Mouse (Mus musculus): ENCODE measurements around the gene Slc17a4. TPM values are rescaled to one million over a fixed set of nuclear protein-coding genes. Genes with fewer than 3 reads are reported as not detected.

Gene Slc17a4
- polyA plus RNA-seq, 2 experiments from 2014 or later = not detected

DNA sequence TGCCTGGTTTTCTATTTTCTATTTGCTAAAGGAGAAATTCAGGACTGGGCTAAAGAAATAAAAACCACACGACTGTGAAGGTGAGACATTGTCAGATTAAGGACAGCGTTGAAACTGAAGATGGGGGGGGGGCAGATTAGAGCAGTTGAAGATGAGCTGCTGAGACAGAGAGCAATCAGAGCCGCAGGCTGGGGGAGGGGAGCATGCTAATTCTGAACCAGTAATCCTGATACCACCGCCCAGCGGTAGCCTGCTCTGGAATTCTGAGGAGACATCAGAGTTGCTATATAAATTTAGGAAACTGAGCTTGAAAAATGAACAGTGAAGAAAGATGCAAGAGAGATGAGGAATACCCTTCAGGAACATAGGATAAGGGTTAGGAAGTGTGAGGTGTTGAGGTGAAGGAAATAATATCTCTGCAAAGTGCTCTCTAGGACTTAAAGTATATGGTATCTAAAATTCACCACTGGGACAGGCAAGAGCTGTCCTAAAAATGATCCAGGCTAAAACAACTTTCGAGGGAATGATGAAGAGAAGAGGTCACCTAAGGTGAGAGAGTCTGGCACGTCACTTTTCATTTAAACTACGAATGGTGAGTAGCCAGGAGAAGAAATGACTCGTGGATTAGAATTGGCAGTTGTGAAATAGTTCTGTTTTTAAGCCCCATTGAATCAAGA, 22.1 kb downstream of the Slc17a4 start:
- no peak for ATAC-seq

DNA sequence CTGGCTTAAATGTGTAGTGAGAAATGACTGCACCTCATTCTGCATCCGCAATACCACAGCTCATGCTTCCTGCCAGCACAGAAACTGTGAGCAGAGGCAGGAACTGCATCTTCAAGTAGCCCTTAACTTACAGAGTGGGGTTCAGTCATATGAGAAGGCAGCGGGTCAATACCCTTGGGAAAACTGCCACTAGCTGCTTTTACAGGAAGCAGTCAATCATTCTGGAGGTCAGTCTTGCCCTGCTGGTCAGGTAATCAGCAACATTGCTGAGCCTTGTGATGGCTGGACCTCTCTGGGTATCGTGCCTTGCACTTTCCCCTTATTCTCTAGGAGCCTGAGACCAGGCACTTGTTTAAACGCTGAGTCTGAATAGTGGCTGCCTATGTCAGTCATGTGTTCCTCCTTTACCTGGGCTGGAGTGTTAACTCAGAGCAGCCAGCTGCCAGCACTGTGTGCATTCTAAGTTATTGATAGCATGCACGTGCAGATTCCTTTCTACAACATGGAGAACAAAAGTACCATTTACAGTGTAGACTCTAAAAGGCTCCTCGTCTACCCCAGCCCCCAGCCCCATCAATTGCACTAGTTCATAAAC, 25.7 kb downstream of the Slc17a4 start:
- no peak for ATAC-seq

DNA sequence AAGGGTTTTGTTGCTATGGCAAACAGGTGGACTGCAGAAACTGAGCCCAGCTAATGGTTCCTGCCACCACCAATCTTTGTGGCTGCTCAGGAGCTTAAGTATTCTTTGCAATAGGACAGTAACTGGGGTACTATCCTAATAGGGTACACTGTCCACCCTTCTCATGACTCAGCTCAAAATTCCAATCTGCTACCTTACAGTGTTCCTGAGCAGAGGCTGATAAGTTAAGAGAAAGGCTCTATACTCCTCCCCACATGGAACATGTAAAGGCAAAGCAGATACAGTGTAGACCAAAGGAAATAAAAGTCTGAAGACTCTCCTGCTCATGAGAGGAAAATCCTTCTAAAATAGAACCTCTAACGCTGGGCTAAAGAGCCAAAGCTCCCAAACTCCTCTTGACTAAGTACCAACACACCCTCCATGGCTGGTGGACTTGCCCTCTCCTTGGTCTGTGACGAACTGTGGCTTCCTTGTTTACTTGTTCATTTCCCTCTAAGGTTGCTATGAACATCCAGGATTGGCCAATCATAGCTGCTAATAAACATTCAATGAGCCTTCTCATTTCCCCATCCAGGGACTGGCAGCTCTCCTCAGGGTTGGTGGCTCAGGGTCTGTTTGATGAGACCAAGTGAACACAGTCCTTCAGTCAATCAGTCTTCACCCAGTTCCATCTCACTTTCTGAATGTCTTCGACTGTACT, 27.6 kb downstream of the Slc17a4 start:
- no peak for ATAC-seq

DNA sequence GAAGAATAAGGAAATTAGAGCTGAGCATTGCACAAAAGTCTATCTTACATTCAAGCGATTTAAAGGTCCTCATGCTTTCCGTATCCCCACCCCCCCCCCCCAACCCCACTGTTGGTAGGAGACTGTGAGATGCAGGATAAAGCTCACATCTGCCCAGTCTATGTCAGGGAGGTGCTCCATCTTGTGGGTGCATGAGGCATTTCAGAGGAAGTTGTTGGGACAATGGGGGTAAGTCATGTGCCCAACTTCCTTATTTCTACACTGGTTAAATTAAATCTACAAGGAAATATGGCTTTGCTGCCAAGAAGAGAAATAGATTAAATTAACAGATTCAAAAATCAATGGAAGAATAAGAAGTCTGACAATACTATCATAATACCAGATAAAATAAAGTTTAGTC, 29.3 kb downstream of the Slc17a4 start:
- ATAC-seq = no peak

DNA sequence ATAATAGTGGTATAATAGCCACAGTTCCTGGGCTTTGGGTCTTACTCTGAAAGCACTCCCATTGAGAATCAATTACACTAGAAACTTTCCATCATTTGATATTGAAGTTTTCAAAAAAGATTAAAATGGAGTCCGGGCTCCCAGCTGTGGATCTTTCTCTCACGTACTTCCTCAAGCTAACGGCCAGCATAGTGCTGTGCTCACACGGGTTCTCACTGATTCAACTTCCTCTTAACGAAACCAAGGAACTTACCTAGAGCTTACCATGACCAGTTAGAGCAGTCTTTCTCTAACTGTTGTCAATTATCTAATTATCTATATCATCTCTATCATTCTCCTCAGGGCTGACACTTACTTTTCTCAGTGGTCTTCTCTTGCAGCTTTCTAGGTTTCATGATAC, 35.2 kb downstream of the Slc17a4 start:
- ATAC-seq = no peak

DNA sequence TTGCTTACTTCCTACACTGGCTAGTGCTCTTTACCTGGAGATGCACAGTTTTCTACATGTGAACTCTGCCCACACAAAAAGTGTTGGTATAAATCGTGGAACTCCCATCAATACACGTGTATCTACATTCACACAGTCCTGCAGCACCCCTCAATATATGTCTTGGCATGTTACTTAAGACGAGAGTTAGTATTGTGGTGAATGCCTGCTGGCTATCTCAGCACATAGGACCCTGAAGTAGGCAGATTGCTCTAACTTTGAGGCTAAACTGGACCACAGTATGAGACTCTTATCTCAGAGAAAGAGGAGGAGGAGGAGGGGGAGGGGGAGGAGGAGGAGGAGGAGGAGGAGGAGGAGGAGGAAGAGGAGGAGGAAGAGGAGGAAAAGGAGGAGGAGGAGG, 35.7 kb downstream of the Slc17a4 start:
- ATAC-seq = no peak

DNA sequence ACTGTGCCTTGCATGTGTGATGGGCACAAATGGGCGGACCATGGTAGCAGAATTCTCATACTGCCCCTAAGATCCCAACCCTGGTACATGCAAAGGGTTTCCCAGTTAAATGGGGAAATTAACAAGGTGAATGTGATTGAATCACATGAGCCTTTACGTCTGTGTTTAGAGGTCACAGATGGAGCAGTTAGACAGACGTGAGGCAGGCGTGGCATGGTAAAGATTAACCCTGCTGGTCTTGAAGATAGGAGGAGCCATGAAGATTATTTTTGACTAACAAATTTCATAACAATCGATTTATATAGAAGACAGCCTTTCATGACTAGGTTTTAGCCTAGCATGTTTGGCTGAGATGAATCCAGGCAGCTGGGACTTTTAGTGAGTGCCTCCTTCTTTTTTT, 41.7 kb downstream of the Slc17a4 start:
- ATAC-seq = no peak

DNA sequence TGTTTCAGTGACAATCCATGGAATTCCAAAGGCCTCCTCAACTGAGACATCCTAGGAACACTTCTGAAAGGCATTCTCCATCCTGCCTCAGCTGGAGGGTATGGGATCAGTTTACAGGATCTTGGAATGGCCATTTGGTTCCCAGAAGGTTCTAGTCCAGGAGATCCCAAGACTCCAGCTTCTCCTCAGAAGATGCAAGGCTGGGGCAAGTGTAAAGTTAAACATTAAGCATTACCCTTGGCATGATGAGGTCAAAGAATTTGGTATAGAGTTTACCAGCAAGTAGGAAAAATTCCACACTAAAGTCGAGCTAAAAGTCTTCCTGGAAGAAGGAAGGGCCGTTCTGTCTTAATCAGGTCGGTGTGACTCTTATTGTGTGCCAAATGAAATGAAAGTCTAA, 44.8 kb downstream of the Slc17a4 start:
- ATAC-seq = no peak

DNA sequence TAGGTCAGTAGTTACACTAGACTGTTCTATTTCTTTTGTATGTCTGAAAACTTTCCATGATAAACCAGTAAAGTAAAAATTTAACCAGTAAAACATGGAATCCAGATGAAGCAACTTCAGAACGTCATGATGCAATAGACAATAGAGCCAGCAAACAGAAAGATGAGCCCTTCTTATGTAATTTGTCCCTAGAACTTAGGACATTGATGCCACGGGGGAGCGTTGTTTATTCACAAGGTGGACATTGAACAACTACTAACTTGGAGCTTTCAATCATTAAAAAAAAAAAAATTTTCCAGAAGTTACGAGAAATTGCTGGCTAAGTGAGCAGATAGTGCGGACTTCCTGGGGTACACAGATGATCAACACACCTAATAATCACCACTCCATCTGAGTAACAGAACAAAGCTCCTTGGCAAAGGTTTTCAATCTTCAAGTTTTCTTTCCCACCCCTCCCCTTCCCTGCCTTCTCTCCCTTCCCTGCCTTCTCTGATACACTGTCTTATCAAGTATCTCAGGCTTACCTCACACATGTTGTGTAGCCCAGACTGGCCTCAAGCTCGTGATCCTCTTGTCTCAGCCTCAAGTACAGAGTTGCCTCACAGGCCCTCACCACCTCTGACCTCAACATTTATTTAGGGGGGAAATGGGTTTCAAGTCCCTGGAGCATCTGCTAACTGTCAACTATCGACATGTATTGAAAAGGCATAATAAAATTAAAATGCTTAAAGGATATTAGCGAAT, 45.8 kb downstream of the Slc17a4 start:
- ATAC-seq = no peak

DNA sequence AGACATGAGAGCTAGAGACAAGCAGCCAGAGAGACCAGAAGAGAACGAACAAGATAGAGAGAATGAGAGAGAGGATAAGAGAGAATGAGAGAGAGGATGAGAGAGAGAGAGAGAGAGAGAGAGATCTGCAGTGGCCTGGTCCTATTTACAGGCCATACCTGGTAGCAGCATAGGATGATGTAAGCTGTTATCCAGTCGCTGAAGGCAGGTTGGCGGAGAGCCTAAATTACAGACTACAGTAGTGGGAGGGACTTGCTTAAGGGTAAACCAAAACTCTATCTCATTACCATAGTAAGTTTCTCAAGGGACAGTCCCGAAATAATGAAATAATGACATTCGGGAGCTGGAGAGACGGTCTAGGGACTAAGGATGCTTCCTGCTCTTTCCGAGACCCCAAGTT, 47.4 kb downstream of the Slc17a4 start, which contains the start of gene Slc17a1:
Gene Slc17a1 (plus strand): TSS at position 346 of the 400 bp plus-strand sequence.
- no peak for ATAC-seq

DNA sequence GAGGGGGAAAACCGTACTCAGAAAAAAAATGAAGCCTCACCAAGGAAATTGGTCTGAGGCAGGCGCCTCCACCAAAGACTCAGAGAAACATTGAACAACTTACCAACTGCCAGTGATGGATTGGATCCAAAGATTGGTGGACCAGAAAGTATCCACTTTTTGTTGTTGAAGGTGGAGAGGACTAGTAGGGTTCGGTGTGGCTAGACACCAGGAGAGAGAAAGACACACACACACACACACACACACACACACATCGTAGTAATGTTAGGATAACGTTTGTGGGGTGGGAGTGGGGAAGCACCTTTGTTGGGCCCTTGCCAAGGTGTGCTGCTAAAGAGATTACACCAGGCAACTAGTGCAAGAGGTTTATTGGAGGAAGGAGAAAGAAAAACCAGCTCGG, 47.8 kb downstream of the Slc17a4 start:
- no peak for ATAC-seq

DNA sequence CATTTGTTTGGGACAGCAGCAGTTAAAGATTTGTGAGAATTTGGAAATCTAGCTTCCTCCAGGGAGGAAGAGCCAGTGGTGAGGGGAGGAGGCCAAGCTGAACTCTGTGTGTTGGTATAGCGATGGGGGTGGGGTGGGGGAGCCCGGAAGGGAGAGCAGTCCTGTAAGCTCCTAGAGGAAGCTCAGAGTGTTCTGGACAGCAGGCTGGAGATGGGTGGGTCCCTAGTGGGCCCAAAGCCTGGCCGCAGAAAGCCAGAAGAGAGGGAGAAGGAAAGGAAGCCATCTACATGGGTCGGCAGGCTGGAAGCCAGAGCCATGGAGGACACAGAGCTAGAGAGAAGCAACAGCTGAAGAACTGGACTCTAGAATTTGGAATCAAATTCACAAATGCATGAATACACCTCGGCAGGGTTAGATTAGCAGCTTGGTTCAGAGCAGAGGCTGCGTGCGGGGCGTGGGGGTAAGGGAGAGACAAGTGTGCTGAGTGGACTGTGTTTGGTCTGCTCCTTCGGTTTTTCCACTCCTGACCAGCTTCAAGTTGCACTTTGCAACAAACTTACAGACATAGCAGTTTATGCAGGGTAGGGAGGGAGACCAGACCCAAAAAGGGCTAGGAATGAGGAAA, 48.6 kb downstream of the Slc17a4 start:
- ATAC-seq = no peak

DNA sequence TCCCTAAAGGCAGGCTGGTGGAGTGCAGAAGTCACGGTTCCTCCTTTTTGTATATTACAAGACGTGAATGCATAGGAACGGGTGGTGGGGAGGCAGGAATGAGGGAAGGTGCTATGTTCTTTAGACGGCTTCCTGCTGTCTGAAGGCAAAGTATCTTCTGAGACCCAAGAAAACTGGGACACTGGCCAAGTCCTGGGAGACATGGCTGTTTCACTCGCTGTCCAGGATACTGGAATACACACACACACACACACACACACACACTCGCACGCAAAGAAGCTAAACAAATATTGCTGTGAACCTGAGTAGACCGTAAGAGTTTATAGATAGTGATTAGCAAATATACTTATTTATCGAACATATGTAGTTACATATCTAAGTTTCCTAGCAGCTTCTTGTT, 50.1 kb downstream of the Slc17a4 start:
- ATAC-seq = no peak

DNA sequence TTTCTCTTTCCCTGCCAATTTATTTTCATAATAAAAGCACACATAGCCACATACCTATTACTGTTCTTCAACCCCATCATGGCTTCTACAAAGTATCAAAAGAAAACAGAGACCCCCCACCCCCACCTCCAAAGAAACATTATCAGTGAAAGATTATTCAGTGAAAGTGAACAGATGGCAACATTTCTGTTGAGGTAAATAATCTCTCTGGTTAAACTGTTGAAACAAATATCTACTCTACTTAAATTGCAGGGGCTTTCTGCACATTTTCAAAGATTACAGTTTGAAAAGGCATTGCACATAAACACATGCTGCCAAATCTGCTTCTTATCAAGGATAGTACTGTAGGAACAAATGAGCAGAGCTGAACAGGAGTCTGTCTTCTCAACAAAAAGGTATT, 53.0 kb downstream of the Slc17a4 start:
- ATAC-seq = no peak

DNA sequence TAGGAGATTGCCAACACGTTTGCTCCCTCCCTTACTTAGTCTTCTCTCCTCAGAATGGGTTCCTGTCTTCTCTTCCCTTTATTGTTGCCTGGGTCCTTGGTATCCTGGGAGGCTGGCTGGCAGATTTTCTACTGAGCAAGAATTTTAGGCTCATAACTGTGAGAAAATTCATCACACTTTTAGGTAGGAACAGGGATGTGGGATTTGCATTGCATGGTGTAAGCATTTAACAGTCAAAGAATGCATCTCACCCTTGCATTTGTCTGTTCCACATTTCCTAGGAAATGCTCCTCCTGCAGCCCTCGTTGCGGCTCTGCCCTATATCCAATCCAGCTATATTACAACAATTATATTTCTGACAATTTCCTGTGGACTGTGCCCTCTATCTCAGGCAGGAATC, 58.4 kb downstream of the Slc17a4 start:
- no peak for ATAC-seq

DNA sequence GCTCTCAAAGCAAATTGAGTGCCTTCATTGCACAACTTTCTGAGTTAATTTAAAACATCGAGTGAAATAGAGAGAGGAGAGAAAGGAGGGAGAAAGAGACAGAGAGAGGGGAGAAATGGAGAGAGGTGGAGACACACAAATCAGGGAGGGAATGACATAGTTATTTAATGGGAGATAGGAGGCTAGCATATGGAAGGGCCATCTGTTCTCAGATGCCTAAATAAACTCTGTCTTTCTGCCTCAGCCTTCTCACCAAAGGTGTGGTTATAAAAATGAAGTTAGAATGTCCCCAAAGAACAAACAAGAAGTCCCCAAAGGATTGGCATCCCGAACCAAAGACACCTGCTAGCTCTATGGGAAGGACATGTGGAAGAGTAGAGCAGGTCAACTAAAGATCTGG, 65.5 kb downstream of the Slc17a4 start:
- ATAC-seq = no peak

Other genes with a start within 250 kb of the Slc17a4 start
- gene Hist1h2ac, start 231.1 kb downstream of the Slc17a4 start, polyA plus RNA-seq (2017; shearing (Covaris generic)) = under 1 TPM; 0.51 to 0.74 TPM
- gene Hist1h2bc, start 230.8 kb downstream of the Slc17a4 start, polyA plus RNA-seq (2017; shearing (Covaris generic)) = 1 to 10 TPM; 4.0 to 4.2 TPM
- not detected for gene Hist1h1t, start 219.2 kb downstream of the Slc17a4 start, polyA plus RNA-seq (2017; shearing (Covaris generic))
- gene Hist1h4c, start 216.6 kb downstream of the Slc17a4 start, polyA plus RNA-seq (2017; shearing (Covaris generic)) = 1 to 10 TPM; 8.7 to 9.4 TPM
- gene Hfe, start 204.2 kb downstream of the Slc17a4 start, polyA plus RNA-seq (2017; shearing (Covaris generic)) = under 1 TPM; 0.57 to 0.69 TPM
- 10 to 100 TPM in 1 of 2 experiments, 1 to 10 TPM in 1; 8.9 to 10.5 TPM for gene Hist1h1c, start 176.2 kb downstream of the Slc17a4 start, polyA plus RNA-seq (2017; shearing (Covaris generic))
- 1 to 10 TPM in 1 of 2 experiments, not detected in 1; 1.3 TPM for gene Hist1h3c, start 169.4 kb downstream of the Slc17a4 start, polyA plus RNA-seq (2017; shearing (Covaris generic))
- 1 to 10 TPM in 1 of 2 experiments, not detected in 1; 2.9 TPM for gene Hist1h2bb, start 168.3 kb downstream of the Slc17a4 start, polyA plus RNA-seq (2017; shearing (Covaris generic))
- 1 to 10 TPM; 2.8 to 8.2 TPM for gene Hist1h2ab, start 163.9 kb downstream of the Slc17a4 start, polyA plus RNA-seq (2017; shearing (Covaris generic))
- not detected for gene Hist1h3b, start 162.7 kb downstream of the Slc17a4 start, polyA plus RNA-seq (2017; shearing (Covaris generic))
- gene Hist1h4b, start 158.0 kb downstream of the Slc17a4 start, polyA plus RNA-seq (2017; shearing (Covaris generic)) = 1 to 10 TPM in 1 of 2 experiments, not detected in 1; 5.4 TPM
- not detected for gene Hist1h4a, start 153.8 kb downstream of the Slc17a4 start, polyA plus RNA-seq (2017; shearing (Covaris generic))
- 1 to 10 TPM in 1 of 2 experiments, not detected in 1; 1.8 TPM for gene Hist1h3a, start 152.6 kb downstream of the Slc17a4 start, polyA plus RNA-seq (2017; shearing (Covaris generic))
- 1 to 10 TPM; 2.6 to 3.4 TPM for gene Hist1h1a, start 151.3 kb downstream of the Slc17a4 start, polyA plus RNA-seq (2017; shearing (Covaris generic))
- not detected for gene Trim38, start 145.1 kb downstream of the Slc17a4 start, polyA plus RNA-seq (2017; shearing (Covaris generic))
- gene Slc17a2, start 108.0 kb downstream of the Slc17a4 start, polyA plus RNA-seq (2017; shearing (Covaris generic)) = not detected
- gene Slc17a3, start 75.6 kb downstream of the Slc17a4 start, polyA plus RNA-seq (2017; shearing (Covaris generic)) = not detected
- under 1 TPM in 1 of 2 experiments, not detected in 1; 0.16 TPM for gene Slc17a1, start 47.3 kb downstream of the Slc17a4 start, polyA plus RNA-seq (2017; shearing (Covaris generic))
- gene Hist1h2ba, start 19.1 kb upstream of the Slc17a4 start, polyA plus RNA-seq (2017; shearing (Covaris generic)) = not detected
- gene Hist1h2aa, start 19.5 kb upstream of the Slc17a4 start, polyA plus RNA-seq (2017; shearing (Covaris generic)) = not detected
- not detected for gene Scgn, start 76.2 kb upstream of the Slc17a4 start, polyA plus RNA-seq (2017; shearing (Covaris generic))